Mouse (Mus musculus): Measurements from ENCODE around the gene Kcnip3. TPM values are rescaled to one million over a fixed set of nuclear protein-coding genes. Genes with fewer than 3 reads are reported as not detected.

Kcnip3 gene
- polyA plus RNA-seq, 1 experiment from 2014 or later: 2.6 TPM

DNA sequence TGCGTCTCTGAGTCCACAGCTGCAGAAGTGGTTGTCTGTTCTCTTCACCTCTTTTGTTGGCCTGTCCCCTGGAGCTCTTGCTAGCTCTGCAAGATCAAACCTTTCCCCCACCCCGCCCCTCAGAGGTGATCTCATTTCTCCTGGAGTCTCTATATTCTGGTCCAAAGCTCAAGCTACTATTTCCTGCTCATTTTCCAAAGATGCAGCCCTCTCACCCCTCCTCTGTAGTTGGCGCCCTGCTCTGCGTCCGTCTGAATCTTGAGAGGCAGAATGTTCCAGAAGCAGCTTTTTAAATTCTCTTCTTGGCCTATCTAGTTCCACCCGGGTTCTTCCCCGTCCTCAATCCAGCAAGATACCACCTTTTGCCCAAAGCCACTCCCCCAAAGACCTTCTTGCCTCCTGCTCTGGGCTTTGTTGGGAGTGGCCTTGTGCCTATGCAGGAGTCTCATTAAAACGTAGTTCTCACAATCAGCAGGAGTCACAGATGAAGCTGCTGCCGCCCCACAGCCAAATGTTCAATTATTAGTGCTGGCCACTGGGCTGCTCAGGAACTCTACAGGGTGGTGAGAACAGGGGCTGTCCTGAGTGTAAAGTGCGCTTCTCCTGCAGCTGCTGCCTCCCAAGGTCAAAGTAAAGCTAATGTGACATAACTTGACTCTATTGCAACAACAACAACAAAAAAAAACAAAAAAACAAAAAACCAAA, 103.5 kb downstream of the Kcnip3 start:
- 71% methylated on average over 10 of the region's 10 CpGs for WGBS
- no peak for ATAC-seq (ENCODE audit: low FRiP score)

DNA sequence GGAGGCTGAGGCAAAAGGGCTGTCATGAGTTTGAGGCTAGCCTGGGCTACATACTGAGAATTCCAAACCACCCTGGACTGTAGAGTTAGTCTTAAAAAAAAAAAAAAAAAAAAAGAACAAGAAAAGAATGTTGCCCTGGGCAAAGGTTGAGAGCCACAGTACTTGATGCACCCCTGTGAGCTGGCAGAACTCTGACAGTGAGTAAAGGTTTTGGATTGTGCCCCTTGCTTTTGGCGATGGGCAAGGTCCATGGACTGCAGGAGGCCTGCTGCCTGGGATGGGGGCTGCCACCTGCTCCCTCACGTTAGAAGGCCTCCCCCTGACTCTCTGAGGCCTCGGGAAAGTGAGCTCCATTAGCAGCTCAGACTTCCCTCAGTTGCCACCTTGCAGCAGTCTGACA, 105.2 kb downstream of the Kcnip3 start:
- DNase-seq (ENCODE audit: low spot score) (no peak), ATAC-seq (ENCODE audit: low FRiP score) (no peak)
- no peaks in the 10 kb centered on the region for H3K27me3 ChIP-seq (ENCODE audit: control insufficient read depth, insufficient read depth, low read length)
- no peak overlapping the region for H3K27ac ChIP-seq (ENCODE audit: low read depth, low read length)
- H3K4me2 ChIP-seq (replicated peaks; ENCODE audit: low read depth, low read length): no peak overlapping the region
- no peaks in the 10 kb centered on the region for H3K9me3 ChIP-seq (ENCODE audit: control insufficient read depth, low read length)
- no peaks in the 10 kb centered on the region for H3K36me3 ChIP-seq (ENCODE audit: control insufficient read depth, insufficient read depth, low read length)
- H3K4me3 ChIP-seq (ENCODE audit: low read depth, low read length): no peak overlapping the region
- H3K9ac ChIP-seq (ENCODE audit: low read depth, low read length): no peak overlapping the region
- WGBS: 67% methylated on average over 3 of the region's 3 CpGs
- no peaks in the 10 kb centered on the region for H3K4me1 ChIP-seq (replicated peaks; ENCODE audit: control insufficient read depth, insufficient read depth, low read length)

More for the DNA sequence above, 103.5 kb downstream of the Kcnip3 start:
- no peaks in the 10 kb centered on the region for H3K27me3 ChIP-seq (ENCODE audit: control insufficient read depth, insufficient read depth, low read length)
- H3K9ac ChIP-seq (ENCODE audit: low read depth, low read length): no peak overlapping the region
- no peak overlapping the region for H3K4me3 ChIP-seq (ENCODE audit: low read depth, low read length)
- DNase-seq (ENCODE audit: low spot score): no peak
- H3K27ac ChIP-seq (ENCODE audit: low read depth, low read length): no peak overlapping the region
- no peaks in the 10 kb centered on the region for H3K36me3 ChIP-seq (ENCODE audit: control insufficient read depth, insufficient read depth, low read length)
- no peaks in the 10 kb centered on the region for H3K9me3 ChIP-seq (ENCODE audit: control insufficient read depth, low read length)
- no peak overlapping the region for H3K4me2 ChIP-seq (replicated peaks; ENCODE audit: low read depth, low read length)
- no peaks in the 10 kb centered on the region for H3K4me1 ChIP-seq (replicated peaks; ENCODE audit: control insufficient read depth, insufficient read depth, low read length)

DNA sequence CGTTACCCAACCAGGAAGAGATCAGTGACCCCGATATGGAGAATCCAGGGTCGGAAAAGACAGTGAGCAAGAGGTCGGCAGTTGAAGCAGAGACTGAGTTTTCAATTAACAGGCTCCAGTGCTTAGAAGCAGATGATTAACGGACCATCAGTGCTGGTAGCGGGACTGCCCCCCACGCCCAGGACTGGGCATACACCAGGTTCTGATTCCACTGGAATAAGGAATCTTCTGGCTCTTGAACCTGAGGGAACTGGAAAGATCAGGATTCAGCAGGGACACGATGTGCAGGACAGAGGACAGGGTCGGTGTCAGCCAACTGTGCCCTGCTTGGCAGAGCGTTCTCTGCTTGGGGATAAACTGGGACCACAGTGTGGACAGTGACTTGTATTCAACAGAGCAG, 106.1 kb downstream of the Kcnip3 start:
- Histone ChIP-seq H3K9me3 (ENCODE audit: control insufficient read depth, low read length) (no peaks in the 10 kb centered on the region), H3K27me3 (ENCODE audit: control insufficient read depth, insufficient read depth, low read length) (no peaks in the 10 kb centered on the region), H3K36me3 (ENCODE audit: control insufficient read depth, insufficient read depth, low read length) (no peaks in the 10 kb centered on the region), H3K4me1 (replicated peaks; ENCODE audit: control insufficient read depth, insufficient read depth, low read length) (no peaks in the 10 kb centered on the region), H3K4me2 (replicated peaks; ENCODE audit: low read depth, low read length) (no peak overlapping the region), H3K9ac (ENCODE audit: low read depth, low read length) (no peak overlapping the region), H3K27ac (ENCODE audit: low read depth, low read length) (no peak overlapping the region), H3K4me3 (ENCODE audit: low read depth, low read length) (no peak overlapping the region)
- DNase-seq (ENCODE audit: low spot score) (no peak), ATAC-seq (ENCODE audit: low FRiP score) (no peak)
- 73% methylated on average over 10 of the region's 10 CpGs for WGBS

DNA sequence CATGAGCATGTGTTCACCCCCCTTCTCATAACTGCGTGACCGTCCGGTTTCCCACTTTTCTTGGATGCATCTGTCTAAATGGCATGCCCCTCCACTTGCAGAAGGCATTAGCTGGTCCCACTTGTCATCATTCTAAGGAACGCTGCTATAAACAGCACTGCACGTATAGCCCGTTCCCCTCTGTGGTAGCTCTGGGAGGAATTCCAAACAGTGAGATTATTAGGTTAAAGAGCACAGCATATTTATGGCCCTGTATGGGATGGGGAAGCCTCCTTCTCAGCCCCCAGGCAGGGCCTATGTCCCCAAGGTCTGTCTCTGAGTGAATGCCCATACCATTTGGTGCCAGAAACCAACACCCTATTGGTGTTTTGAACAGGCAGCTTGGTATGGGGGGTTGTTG, 110.8 kb downstream of the Kcnip3 start:
- no peak for DNase-seq (ENCODE audit: low spot score)
- Histone ChIP-seq H3K36me3 (ENCODE audit: control insufficient read depth, insufficient read depth, low read length) (no peaks in the 10 kb centered on the region), H3K4me3 (ENCODE audit: low read depth, low read length) (no peak overlapping the region), H3K4me2 (replicated peaks; ENCODE audit: low read depth, low read length) (no peak overlapping the region), H3K27ac (ENCODE audit: low read depth, low read length) (no peak overlapping the region), H3K4me1 (replicated peaks; ENCODE audit: control insufficient read depth, insufficient read depth, low read length) (no peaks in the 10 kb centered on the region), H3K9me3 (ENCODE audit: control insufficient read depth, low read length) (no peaks in the 10 kb centered on the region), H3K27me3 (ENCODE audit: control insufficient read depth, insufficient read depth, low read length) (no peaks in the 10 kb centered on the region), H3K9ac (ENCODE audit: low read depth, low read length) (no peak overlapping the region)
- no peak for ATAC-seq (ENCODE audit: low FRiP score)
- 90% methylated on average over 6 of the region's 6 CpGs for WGBS

Other genes starting within 250 kb of the Kcnip3 start
- 4.9 and 5.5 TPM in 2 replicates for gene Dusp2, start 185.9 kb downstream of the Kcnip3 start, polyA plus RNA-seq (2014; fragmentation: Nextera tagmentation; extraction: Ambion mirVana)
- not detected in 2 replicates for gene Astl, start 183.5 kb downstream of the Kcnip3 start, polyA plus RNA-seq (2014; fragmentation: Nextera tagmentation; extraction: Ambion mirVana)
- gene Adra2b, start 158.9 kb downstream of the Kcnip3 start, polyA plus RNA-seq (2014; fragmentation: Nextera tagmentation; extraction: Ambion mirVana): 2.7 and 3.5 TPM in 2 replicates
- gene Gpat2, start 96.9 kb downstream of the Kcnip3 start, polyA plus RNA-seq (2014; fragmentation: Nextera tagmentation; extraction: Ambion mirVana): 0.32 TPM in 2 replicates
- 25.7 and 27.8 TPM in 2 replicates for gene Fahd2a, start 77.5 kb downstream of the Kcnip3 start, polyA plus RNA-seq (2014; fragmentation: Nextera tagmentation; extraction: Ambion mirVana)
- gene Prom2, start 19.4 kb upstream of the Kcnip3 start, polyA plus RNA-seq (2014; fragmentation: Nextera tagmentation; extraction: Ambion mirVana): 0.40 and 0.86 TPM in 2 replicates
- 7.8 and 9.5 TPM in 2 replicates for gene Zfp661, start 65.0 kb upstream of the Kcnip3 start, polyA plus RNA-seq (2014; fragmentation: Nextera tagmentation; extraction: Ambion mirVana)
- 154 and 157 TPM in 2 replicates for gene Mrps5, start 65.1 kb upstream of the Kcnip3 start, polyA plus RNA-seq (2014; fragmentation: Nextera tagmentation; extraction: Ambion mirVana)
- gene Mal, start 134.6 kb upstream of the Kcnip3 start, polyA plus RNA-seq (2014; fragmentation: Nextera tagmentation; extraction: Ambion mirVana): 0.86 and 1.4 TPM in 2 replicates
- 1.4 and 1.9 TPM in 2 replicates for gene Mall, start 207.8 kb upstream of the Kcnip3 start, polyA plus RNA-seq (2014; fragmentation: Nextera tagmentation; extraction: Ambion mirVana)

All from hindbrain, embryonic 11.5 days (tissue).